Mouse (Mus musculus) embryonic facial prominence, embryonic 14.5 days (tissue): Measurements from ENCODE around the gene Fbxw2. TPM values are rescaled to one million over a fixed set of nuclear protein-coding genes. Genes with fewer than 3 reads are reported as not detected.
"Not testable (repeated sequence)": the region's sequence is repeated elsewhere in the genome, so short reads cannot be mapped to it uniquely, and the experiment has no call there.

Experiments used
- ATAC-seq: fragments of 200-750 bp; cut with Nextera tagmentation; 2 replicates; pipeline ENCODE4 v1.8.0; 2017; ENCODE audit warnings: low read depth, moderate number of reproducible peaks, moderate TSS enrichment
- DNase-seq: peaks from one replicate; pipeline ENCODE4 v3.0.0-alpha.2; 2015; ENCODE audit warnings: low spot score
- H3K27ac ChIP-seq: fragments of 300-500 bp; sonication (generic); replicated peaks from 2 replicates; pipeline ENCODE4 v1.5.1; 2014; ENCODE audit warnings: low read depth, mild to moderate bottlenecking, low read length, moderate library complexity
- H3K27me3 ChIP-seq: fragments of 300-500 bp; sonication (generic); replicated peaks from 2 replicates; pipeline ENCODE4 v1.6.1; 2014; ENCODE audit warnings: low read length; ENCODE audit not compliant: control insufficient read depth, insufficient read depth
- H3K36me3 ChIP-seq: fragments of 300-500 bp; sonication (generic); 2 replicates; pipeline ENCODE4 v1.6.1; 2014; ENCODE audit warnings: low read length, mixed read lengths; ENCODE audit not compliant: control insufficient read depth, insufficient read depth
- H3K4me1 ChIP-seq: fragments of 300-500 bp; sonication (generic); 2 replicates; pipeline ENCODE4 v1.6.1; 2014; ENCODE audit warnings: antibody characterized with exemption, low read length; ENCODE audit not compliant: control insufficient read depth, insufficient read depth
- H3K4me2 ChIP-seq: fragments of 300-500 bp; sonication (generic); 2 replicates; pipeline ENCODE4 v1.6.1; 2014; ENCODE audit warnings: low read depth, mild to moderate bottlenecking, low read length, moderate library complexity, mixed read lengths
- H3K4me3 ChIP-seq: fragments of 300-500 bp; sonication (generic); 2 replicates; pipeline ENCODE4 v1.5.1; 2014; ENCODE audit warnings: low read depth, mild to moderate bottlenecking, low read length
- H3K9ac ChIP-seq: fragments of 300-500 bp; sonication (generic); 2 replicates; pipeline ENCODE4 v1.6.1; 2014; ENCODE audit warnings: low read depth, mild to moderate bottlenecking, low read length, moderate library complexity, mixed read lengths
- H3K9me3 ChIP-seq: fragments of 300-500 bp; sonication (generic); 2 replicates; pipeline ENCODE4 v1.6.1; 2016; ENCODE audit warnings: low read length; ENCODE audit not compliant: control insufficient read depth
- WGBS: fragments of 180-500 bp; shearing (Covaris S2); extraction: QIAGEN DNeasy Blood & Tissue Kit; methylation state at CpG from one replicate; pipeline ENCODE4 v1.1.7; 2014; 5-methylcytosine and 5-hydroxymethylcytosine counted together
- polyA plus RNA-seq: library from polyadenylated mRNA; unstranded; fragments of >200 nt; fragmentation: Nextera tagmentation; extraction: Ambion mirVana; gene quantifications from 2 replicates; pipeline ENCODE4 v1.2.1, GENCODE M21; 2014

Gene Fbxw2
- polyA plus RNA-seq, 1 experiment from 2014 or later, result 64.1 TPM

DNA sequence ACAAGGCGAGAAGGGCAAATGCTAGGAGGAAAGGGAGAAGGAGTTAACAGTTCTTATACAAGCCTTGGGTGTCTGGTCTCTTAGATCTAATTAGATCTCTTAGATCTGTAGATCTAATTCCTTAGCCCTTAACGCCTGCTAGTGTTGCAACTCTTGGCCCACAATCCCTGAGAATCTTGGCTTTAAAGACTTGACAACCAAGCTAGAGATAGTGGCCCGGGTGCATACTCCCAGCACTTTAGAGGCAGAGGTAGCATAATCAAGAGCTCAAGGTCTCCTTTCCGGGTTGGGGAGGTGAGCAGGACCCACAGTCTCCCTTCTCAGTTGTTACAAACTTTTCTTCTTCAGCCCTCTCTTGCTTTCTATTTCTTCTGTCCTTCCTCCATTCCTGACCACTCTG lies 1.5 kb upstream of the Fbxw2 start:
- Histone ChIP-seq H3K9ac (no peak overlapping the region), H3K4me1 (peaks cover 10% of the 10 kb centered on the region), H3K27me3 (no peaks in the 10 kb centered on the region), H3K4me3 (no peak overlapping the region), H3K27ac (no peak overlapping the region), H3K36me3 (0 out of 2 replicates have a peak, but pooled peaks cover 3% of the 10 kb centered on the region), H3K4me2 (no peak overlapping the region), H3K9me3 (peaks cover 13% of the 10 kb centered on the region)
- DNase-seq (no peak), ATAC-seq (no peak)
- WGBS, result 79% methylated on average over 4 of the region's 4 CpGs

DNA sequence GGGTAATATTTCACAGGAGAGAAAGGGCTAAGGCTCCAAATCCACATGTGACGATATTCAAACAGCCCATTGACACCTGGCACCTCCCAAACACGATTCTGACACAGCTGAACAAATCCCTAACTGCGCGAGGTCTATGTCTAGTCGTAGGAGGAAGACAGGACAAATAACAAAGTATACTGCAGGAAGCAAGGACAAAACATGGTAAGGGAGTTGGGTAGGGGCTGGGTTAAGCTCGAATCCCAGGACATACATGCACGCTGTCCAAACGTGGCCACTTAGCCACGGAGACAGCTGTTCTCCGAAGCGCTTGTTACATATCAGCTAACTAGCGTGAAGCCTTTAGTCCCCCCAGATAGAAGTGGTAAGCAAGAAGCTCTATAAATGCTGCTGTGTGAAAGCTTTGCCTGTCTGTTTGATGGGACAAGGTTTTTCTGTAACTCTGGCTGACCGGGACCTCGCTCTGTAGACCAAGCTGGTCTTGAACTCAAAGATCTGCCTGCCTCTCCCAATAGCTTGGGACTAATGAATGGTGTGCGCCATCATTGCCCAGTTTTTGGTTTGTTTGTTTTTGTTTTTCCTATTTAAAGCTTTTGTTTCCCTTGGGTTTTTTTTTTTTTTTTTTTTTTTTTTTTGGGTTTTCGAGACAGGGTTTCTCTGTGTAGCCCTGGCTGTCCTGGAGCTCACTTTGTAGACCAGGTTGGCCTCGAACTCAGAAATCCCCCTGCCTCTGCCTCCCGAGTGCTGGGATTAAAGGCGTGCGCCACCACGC lies 535 bp upstream of the Fbxw2 start:
- H3K36me3 ChIP-seq, result 0 out of 2 replicates have a peak, but pooled peaks cover 13% of the 10 kb centered on the region
- peak overlapping the region; percentile 98 for H3K4me3 ChIP-seq
- H3K27ac ChIP-seq, result peak overlapping the region; percentile 80
- H3K9me3 ChIP-seq, result peaks cover 13% of the 10 kb centered on the region
- H3K4me1 ChIP-seq, result peaks cover 10% of the 10 kb centered on the region
- DNase-seq, result no peak
- peak overlapping the region; percentile 70 for H3K4me2 ChIP-seq
- H3K27me3 ChIP-seq, result no peaks in the 10 kb centered on the region
- H3K9ac ChIP-seq, result peak overlapping the region; percentile 92
- ATAC-seq, result no peak
- 36% methylated on average over 20 of the region's 21 CpGs for WGBS

DNA sequence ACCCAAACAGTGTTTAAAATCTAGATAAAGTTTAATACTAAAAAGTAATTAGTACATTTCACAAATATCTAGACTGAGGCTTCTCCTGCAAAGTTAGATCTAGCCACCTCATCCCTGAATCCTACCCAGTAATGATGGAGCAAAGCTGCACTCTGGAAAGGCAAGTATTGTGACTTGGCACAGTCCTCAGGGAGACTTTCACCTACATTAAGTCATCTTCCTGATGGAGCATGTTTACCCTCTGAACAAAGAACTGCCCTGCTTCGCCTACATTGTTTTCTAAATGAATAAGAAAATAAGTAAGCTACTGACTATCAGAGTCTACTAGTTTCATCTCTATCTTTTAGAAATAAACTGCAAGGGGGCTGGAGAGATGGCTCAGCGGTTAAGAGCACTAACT lies 7.6 kb downstream of the Fbxw2 start:
- Histone ChIP-seq H3K27ac (no peak overlapping the region), H3K27me3 (no peaks in the 10 kb centered on the region), H3K9me3 (no peaks in the 10 kb centered on the region), H3K4me1 (no peaks in the 10 kb centered on the region), H3K4me2 (no peak overlapping the region), H3K9ac (no peak overlapping the region), H3K36me3 (peaks cover 69% of the 10 kb centered on the region), H3K4me3 (no peak overlapping the region)
- no peak for ATAC-seq
- no peak for DNase-seq
- 86% methylated on average over 2 of the region's 2 CpGs for WGBS

DNA sequence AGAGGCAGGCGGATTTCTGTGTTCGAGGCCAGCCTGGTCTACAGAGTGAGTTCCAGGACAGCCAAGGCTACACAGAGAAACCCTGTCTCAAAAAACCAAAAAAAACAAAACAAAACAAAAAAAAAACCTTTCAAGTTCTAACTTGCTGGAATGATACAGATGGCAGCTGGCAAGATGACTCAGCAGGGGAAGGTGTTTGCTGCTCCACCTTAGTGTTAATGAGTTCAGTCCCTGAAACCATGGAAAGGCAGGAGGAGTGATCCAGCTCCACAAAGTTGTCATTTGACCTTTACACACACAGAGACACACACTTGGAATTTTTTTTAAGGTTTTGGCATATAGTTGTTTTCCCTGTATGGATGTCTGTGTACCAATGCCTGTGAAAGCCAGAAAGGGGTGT lies 10.2 kb downstream of the Fbxw2 start:
- not testable (repeated sequence) for ATAC-seq, H3K27me3 ChIP-seq, H3K27ac ChIP-seq, DNase-seq, H3K4me1 ChIP-seq, H3K4me2 ChIP-seq, H3K9ac ChIP-seq, H3K4me3 ChIP-seq, H3K9me3 ChIP-seq
- WGBS, result 95% methylated on average over 2 of the region's 2 CpGs
- peaks cover 72% of the 10 kb centered on the region for H3K36me3 ChIP-seq

DNA sequence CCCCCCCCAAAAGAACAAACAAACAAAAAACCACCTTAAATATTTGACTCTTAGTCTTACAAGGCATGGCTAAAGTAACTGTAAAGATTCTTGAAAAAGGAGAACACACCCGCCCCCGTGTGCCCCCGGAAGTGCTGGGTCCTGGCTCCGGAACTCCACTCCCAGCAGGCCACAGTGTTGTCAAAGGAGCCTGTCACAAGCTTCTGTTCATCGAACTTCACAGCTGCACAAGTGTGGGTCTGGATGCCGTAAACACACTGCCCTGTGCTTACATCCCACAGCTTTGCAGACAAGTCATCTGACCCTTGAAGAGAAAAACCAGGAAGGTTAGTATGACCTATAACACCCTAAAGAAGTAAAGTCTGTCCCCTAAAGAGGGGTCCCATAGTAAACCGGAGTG lies 13.4 kb downstream of the Fbxw2 start:
- H3K4me2 ChIP-seq, result no peak overlapping the region
- DNase-seq (no peak), ATAC-seq (no peak)
- H3K4me3 ChIP-seq, result no peak overlapping the region
- no peaks in the 10 kb centered on the region for H3K9me3 ChIP-seq
- peaks cover 78% of the 10 kb centered on the region for H3K36me3 ChIP-seq
- H3K27ac ChIP-seq, result no peak overlapping the region
- H3K9ac ChIP-seq, result no peak overlapping the region
- 82% methylated on average over 7 of the region's 7 CpGs for WGBS
- H3K4me1 ChIP-seq, result no peaks in the 10 kb centered on the region
- no peaks in the 10 kb centered on the region for H3K27me3 ChIP-seq

DNA sequence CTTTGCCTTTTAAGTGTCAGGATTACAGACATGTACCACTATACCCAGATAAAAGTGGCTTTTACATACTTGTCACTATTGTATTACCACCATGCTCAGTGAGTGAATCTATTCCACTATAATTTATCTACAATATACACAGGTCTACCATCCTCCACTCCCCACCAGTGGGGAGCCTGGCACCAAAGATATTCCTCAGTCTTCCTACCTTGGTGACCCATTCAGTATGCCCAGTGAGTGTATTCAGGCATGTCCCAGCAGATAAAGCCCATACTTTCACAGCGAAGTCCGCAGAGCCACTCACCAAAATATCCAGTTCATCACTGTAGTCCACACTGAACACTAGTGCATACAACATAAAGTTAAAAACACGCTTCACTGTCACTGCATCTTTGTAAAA lies 15.3 kb downstream of the Fbxw2 start:
- Histone ChIP-seq H3K27ac (no peak overlapping the region), H3K4me3 (no peak overlapping the region), H3K4me2 (no peak overlapping the region), H3K36me3 (peaks cover 73% of the 10 kb centered on the region), H3K9me3 (no peaks in the 10 kb centered on the region), H3K27me3 (no peaks in the 10 kb centered on the region), H3K4me1 (no peaks in the 10 kb centered on the region), H3K9ac (no peak overlapping the region)
- no peak for DNase-seq
- 88% methylated on average over 3 of the region's 3 CpGs for WGBS
- ATAC-seq, result no peak

DNA sequence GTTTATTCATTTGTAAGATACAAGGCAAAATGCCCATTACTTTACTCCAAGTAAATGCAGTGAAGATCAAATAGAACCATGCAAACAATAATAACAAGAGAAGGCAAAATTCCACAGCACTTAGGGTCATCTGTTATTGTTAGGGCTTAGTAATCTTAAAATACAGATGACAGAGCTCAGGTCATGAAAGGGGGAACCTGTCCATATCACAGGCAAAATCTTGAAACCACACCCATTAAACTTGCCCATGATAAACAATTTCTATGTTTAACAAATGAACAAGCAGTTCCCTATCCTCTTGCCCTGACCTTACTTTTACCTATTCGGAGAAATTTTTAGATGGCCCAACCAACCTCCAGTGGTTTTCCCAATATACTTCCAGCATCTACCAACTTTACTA lies 16.5 kb downstream of the Fbxw2 start:
- H3K36me3 ChIP-seq, result peaks cover 71% of the 10 kb centered on the region
- no peak overlapping the region for H3K4me2 ChIP-seq
- ATAC-seq (no peak), DNase-seq (no peak)
- H3K9me3 ChIP-seq, result no peaks in the 10 kb centered on the region
- no peak overlapping the region for H3K4me3 ChIP-seq
- no peak overlapping the region for H3K27ac ChIP-seq
- H3K9ac ChIP-seq, result no peak overlapping the region
- H3K27me3 ChIP-seq, result no peaks in the 10 kb centered on the region
- 96% methylated on average over 1 of the region's 1 CpGs for WGBS
- no peaks in the 10 kb centered on the region for H3K4me1 ChIP-seq

DNA sequence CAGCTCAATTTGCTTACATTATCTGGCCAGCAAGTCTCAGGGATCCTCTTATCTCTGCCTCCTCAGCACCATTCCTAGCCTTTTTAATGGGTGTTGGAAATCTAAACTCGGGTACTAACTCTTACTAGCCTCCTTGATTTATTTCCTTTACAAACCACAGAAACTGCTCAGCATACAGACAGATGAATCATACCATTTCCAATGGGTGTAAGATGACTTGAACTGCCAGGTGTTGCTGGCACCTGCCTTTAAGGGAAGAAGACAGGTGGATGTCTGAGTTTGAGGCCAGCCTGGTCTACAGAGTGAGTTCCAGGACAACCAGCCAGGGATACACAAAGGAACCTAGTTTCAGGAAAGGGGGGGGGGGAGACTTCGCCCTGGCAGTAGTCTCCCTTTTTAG lies 18.1 kb downstream of the Fbxw2 start:
- Histone ChIP-seq H3K27me3 (no peaks in the 10 kb centered on the region), H3K4me2 (no peak overlapping the region), H3K4me1 (peaks cover 10% of the 10 kb centered on the region), H3K36me3 (peaks cover 66% of the 10 kb centered on the region), H3K4me3 (no peak overlapping the region), H3K9me3 (no peaks in the 10 kb centered on the region), H3K27ac (no peak overlapping the region), H3K9ac (no peak overlapping the region)
- WGBS, result 73% methylated on average over 2 of the region's 2 CpGs
- no peak for ATAC-seq
- no peak for DNase-seq

DNA sequence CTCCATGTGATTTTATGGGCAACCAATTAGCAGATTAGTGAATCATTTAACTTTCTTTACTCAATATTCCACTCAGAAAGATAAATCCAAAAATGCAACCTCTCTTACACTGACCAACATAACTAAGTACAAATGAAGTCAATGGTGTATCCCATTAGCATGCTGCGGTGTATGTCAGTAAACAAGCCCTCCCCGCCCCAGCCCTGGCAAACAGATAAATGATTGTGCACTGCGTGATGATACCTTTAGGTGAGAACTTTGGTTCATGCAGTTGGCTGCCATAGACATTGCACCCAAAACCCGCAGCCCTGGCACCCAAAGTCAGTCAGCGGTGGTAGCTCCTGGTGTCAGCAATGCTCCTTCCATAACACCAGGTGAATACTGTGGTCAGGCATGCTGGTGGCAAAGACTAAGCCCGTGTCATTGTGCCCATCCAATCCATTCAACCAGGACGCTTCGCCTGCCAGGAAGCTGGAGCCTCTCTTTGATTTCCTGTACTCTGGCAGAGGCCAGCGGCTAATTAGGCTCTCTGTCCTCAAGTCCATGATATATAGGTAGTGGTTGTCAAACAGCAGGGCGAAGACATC lies 20.7 kb downstream of the Fbxw2 start:
- Histone ChIP-seq H3K36me3 (peaks cover 44% of the 10 kb centered on the region), H3K27me3 (no peaks in the 10 kb centered on the region), H3K4me3 (no peak overlapping the region), H3K9me3 (no peaks in the 10 kb centered on the region), H3K4me1 (peaks cover 10% of the 10 kb centered on the region), H3K4me2 (no peak overlapping the region), H3K9ac (no peak overlapping the region), H3K27ac (no peak overlapping the region)
- no peak for DNase-seq
- ATAC-seq, result no peak
- WGBS, result 90% methylated on average over 10 of the region's 10 CpGs
